Mouse (Mus musculus) lung, adult 2 months (tissue): ENCODE measurements around the gene F2rl1.

ENCODE experiments used
- CTCF ChIP-seq: fragments of 200-500 bp; IDR thresholded peaks from 2 replicates; pipeline ENCODE4 v1.5.1; 2011; ENCODE audit warnings: mild to moderate bottlenecking, low read length, control low read depth; ENCODE audit not compliant: insufficient read depth
- POLR2A ChIP-seq: fragments of 200-500 bp; IDR thresholded peaks from 2 replicates; pipeline ENCODE4 v1.6.1; 2011; ENCODE audit warnings: low read depth, mild to moderate bottlenecking, control low read depth, low read length, borderline replicate concordance; ENCODE audit errors: extremely low read depth

GRCm38 (mm10) chr13:95534131-95534561 is 9.1 kb upstream of the F2rl1 start:
- TF ChIP-seq CTCF (no peak), POLR2A (no peak)
